Mouse (Mus musculus) urinary bladder, postnatal 36 days (tissue): ENCODE measurements around the gene Morc4.

Experiments
- DNase-seq, 2 experiments: peaks; one replicate each; pipeline ENCODE4 v3.0.0; 2022; ENCODE audit warnings: low spot score in 2 of 2, mixed read lengths in 1 of 2

Morc4 gene

GRCm38 (mm10) chrX:139807391-139807790, 64.1 kb downstream of the Morc4 start:
- DNase-seq, result no peak

DNA sequence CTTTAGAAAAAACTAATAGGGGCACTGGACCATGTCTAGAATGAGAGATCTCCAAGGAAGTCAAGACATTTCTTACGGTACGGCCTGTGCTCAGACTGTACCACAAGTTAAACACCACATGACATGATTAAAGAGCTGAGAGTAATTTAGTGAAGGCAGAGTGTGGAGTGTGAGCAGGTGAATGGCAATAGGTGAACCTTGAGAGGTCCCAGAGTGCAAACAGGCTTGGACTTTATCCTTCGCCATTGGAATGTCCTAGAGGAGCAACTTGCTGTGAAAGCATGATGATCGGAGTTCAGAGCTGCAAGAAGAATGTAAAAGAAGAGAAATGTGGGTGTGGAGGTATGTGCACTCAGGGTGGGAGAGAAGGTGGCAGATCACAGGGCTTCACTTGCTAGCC, 65.6 kb downstream of the Morc4 start:
- DNase-seq, result no peak

DNA sequence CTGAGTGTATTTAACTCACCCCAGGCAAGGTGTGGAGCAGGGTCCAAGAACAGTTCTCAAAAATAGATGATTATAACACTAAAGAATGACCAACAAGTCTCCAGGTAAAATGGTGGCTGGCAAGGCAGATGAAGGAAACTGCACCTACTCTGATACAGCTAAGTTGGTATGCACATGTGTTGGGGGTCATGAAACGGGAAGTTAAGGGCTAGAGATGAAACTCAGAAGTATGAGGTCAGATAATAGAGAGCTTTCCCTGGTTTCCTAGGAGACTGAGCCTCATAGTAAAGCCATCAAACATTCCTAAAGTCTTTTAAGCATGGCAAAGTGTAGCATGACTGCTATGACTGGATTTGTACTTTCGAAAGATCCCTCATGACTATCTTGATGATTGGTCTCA, 68.4 kb downstream of the Morc4 start:
- DNase-seq, result no peak

GRCm38 (mm10) chrX:139800406-139800878, 71.0 kb downstream of the Morc4 start, which contains the start of gene Cldn2:
TSS of gene Cldn2 (plus strand) at chrX:139800828.
- no peak for DNase-seq

DNA sequence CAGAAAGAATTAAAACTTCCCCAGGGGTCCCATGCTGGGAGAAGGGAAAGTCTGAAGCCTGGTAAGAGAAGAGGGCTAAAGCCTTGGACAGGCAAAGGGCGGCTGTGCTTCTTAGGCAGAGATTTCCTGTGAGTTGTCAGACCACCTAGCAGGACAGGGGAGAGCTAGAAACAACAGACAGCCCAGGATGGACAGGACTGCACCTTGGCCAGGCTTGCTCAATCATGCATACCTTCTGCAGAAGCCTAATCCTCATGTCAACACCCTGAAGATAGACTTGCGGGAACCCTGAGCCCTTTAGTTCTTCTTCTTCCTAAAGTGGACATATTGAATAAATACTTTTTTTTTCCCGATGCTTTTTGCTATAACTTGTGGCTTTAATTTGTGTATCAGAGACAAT, 71.5 kb downstream of the Morc4 start:
- no peak for DNase-seq

DNA sequence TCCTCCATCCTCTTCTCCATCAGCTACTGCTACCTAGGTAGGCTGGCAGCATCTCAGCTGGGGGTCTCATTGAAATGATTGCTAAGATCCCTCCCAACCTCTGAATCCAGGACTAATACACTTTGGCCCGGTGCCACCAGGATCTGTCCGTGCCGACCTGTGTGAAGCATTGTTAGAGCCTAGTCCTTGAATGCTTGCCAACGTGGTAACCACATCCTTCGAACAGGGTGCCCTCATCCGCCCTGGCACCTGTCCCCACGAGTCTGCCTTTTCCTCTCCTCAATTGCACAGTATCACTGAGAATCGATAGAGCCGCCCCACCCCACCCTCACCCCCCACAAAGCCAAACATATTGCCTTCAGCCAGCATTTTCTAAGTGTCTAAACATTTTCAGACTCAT, 73.6 kb downstream of the Morc4 start:
- no peak for DNase-seq

GRCm38 (mm10) chrX:139796037-139796436, 75.4 kb downstream of the Morc4 start:
- DNase-seq, result no peak

GRCm38 (mm10) chrX:139794072-139794845, 77.2 kb downstream of the Morc4 start:
- DNase-seq, result no peak

DNA sequence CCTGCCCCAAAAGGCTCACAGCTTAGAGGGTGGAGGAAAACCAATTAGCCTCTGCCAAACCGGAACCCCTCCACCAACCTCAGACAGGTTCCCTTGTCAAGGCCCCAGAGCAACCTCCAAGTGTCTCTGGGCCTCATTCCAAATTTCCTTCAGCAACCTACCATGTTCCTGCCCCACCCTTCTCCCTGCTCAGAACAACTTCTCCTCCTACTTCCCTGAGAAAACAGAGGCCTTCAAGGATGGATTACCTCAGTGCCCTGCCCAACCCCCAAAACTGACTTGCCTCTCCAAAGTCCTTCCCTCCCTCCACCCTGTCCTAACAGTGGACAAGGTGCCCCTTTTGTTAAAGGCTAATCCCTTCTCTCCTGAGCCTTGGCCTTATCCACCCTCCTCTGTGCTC, 85.7 kb downstream of the Morc4 start:
- no peak for DNase-seq

GRCm38 (mm10) chrX:139783045-139783422, 88.4 kb downstream of the Morc4 start:
- peak in 1 of 2 experiments; percentile 9 for DNase-seq

DNA sequence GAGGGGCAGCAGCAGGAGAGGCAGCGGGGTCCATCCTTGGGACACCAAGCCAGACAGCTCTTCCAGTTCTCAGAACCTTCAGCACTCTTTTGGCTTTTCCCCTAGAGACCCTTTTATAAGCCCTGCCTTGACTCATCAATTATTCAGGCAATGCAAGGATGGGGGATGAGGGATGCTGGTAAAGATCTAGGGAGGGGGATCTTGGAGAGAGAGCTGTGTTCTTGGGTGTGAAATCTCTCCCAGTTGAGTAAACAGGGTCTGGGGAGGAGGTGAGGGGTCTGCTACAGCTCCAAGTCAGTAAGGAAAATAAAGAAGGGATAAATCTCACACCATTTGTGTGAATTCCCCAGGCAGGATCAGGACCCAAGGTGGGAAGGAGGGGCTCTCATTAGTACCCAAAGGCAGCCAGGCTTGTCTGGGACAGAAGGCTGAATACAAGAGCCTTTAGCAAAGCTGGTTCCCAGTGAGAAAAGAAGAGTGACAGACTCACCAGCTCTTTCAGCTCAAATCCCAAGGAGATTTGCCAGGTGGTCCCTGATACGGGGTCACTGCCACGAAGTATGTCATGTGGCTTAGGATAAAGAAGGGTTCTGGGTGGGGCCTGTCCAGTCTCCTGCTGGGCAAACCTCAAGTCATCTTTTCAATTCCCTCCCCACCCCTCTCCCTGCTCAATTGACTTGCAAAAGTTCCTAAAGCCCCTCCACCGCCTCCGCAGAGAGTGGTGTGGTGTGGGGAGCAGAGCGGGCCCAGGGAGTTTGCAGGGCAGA, 89.0 kb downstream of the Morc4 start, which contains the start of gene Ripply1:
Gene Ripply1 (minus strand): TSS at position 76 of the 767 bp plus-strand sequence.
- DNase-seq, result no peak

DNA sequence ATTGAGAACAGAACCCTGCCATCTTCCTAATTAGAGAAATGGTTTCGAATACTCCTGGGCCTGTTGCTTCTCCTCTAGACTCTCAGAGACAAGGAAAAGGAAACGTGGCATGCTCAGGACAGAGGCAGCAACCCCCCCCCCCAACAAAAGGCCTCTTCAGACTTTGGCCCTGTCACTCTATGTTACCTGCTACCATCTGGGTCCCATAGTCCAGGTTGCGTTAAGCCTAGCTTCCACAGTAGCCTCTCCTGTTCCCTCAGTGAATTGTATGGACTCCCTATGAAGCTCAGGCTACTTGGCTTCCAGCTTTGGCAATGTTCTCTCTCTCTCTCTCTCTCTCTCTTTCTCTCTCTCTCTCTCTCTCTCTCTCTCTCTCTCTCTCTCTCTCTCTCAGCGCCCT, 89.9 kb downstream of the Morc4 start:
- no peak for DNase-seq

DNA sequence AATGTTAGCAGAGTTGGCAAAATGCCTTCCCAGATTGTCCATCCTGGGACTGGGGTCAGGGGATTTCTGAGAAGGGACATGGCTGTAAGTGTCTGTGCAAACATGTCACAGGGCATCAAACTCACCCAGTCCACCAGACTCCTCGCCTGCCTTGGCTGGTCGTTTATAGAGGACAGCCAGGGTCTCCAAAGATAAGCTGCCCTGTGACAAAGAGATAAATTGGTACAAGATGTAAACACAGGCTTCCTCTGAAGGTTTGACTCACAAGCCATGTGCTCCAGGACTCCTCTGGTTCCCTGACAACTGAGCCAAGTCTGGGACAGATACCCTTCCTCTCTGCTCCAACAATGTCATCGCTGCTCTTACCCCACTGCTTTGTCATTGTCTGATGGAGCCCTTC, 90.5 kb downstream of the Morc4 start:
- DNase-seq, result no peak

- no peak for DNase-seq
These were observed 92.1 kb downstream of the Morc4 start for GRCm38 (mm10) chrX:139779401-139779800.

- no peak for DNase-seq
These were observed 92.6 kb downstream of the Morc4 start for GRCm38 (mm10) chrX:139778886-139779285.

DNA sequence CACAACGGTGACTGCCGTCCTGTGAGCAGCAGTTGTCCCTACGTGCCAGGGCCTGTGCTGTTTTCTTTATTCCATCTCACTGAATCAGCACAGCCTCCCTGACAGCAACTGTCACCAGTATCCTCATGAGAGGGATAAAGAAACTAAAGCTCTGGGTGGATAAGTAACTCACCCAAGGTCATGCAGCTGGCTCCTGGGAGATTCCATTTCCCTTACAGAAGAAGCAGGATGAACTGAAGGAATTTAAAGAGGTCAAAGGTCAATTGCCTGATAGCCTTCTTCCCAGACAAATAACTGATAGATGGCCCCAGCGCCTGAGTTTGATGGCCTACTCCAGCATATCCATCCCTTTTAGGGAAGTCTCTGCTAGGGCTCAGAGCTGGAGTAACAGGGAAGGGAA, 94.1 kb downstream of the Morc4 start:
- DNase-seq, result no peak

GRCm38 (mm10) chrX:139775084-139775612, 96.3 kb downstream of the Morc4 start:
- DNase-seq, result no peak

GRCm38 (mm10) chrX:139774309-139775083, 97.0 kb downstream of the Morc4 start:
- peak in 1 of 2 experiments; percentile 6 for DNase-seq
